Mouse (Mus musculus) embryonic facial prominence, embryonic 11.5 days (tissue): ENCODE data around the gene Pik3cd. TPM values are rescaled to one million over a fixed set of nuclear protein-coding genes. Genes with fewer than 3 reads are reported as not detected.

Experiments
- ATAC-seq: fragments of 200-750 bp; cut with Nextera tagmentation; replicated peaks from 2 replicates; pipeline ENCODE4 v1.8.0; 2017; ENCODE audit warnings: low read depth; ENCODE audit not compliant: insufficient number of reproducible peaks, low FRiP score, low TSS enrichment
- DNase-seq: peaks from one replicate; pipeline ENCODE4 v3.0.0-alpha.2; 2015; ENCODE audit warnings: low spot score
- H3K27ac ChIP-seq: fragments of 300-500 bp; sonication (generic); replicated peaks from 2 replicates; pipeline ENCODE4 v1.5.1; 2014; ENCODE audit warnings: mild to moderate bottlenecking, low read depth, low read length, control low read depth
- H3K27me3 ChIP-seq: fragments of 300-500 bp; sonication (generic); 2 replicates; pipeline ENCODE4 v1.6.1; 2014; ENCODE audit warnings: mild to moderate bottlenecking, low read length, moderate library complexity, mixed read lengths; ENCODE audit not compliant: control insufficient read depth, insufficient read depth
- H3K36me3 ChIP-seq: fragments of 300-500 bp; sonication (generic); replicated peaks from 2 replicates; pipeline ENCODE4 v1.6.1; 2014; ENCODE audit warnings: low read depth, mild to moderate bottlenecking, low read length, moderate library complexity, mixed read lengths; ENCODE audit not compliant: control insufficient read depth, insufficient read depth
- H3K4me1 ChIP-seq: fragments of 300-500 bp; sonication (generic); 2 replicates; pipeline ENCODE4 v1.6.1; 2014; ENCODE audit warnings: low read length, mixed read lengths; ENCODE audit not compliant: control insufficient read depth, insufficient read depth
- H3K4me2 ChIP-seq: fragments of 300-500 bp; sonication (generic); 2 replicates; pipeline ENCODE4 v1.6.1; 2014; ENCODE audit warnings: low read depth, mild to moderate bottlenecking, control low read depth, low read length, moderate library complexity
- H3K4me3 ChIP-seq: fragments of 300-500 bp; sonication (generic); 2 replicates; pipeline ENCODE4 v1.5.1; 2014; ENCODE audit warnings: low read depth, low read length, control low read depth
- H3K9ac ChIP-seq: fragments of 300-500 bp; sonication (generic); replicated peaks from 2 replicates; pipeline ENCODE4 v1.6.1; 2014; ENCODE audit warnings: mild to moderate bottlenecking, control low read depth, low read length
- H3K9me3 ChIP-seq: fragments of 300-500 bp; sonication (generic); replicated peaks from 2 replicates; pipeline ENCODE4 v1.6.1; 2016; ENCODE audit warnings: mild to moderate bottlenecking, low read length, inconsistent platforms, mixed read lengths; ENCODE audit not compliant: control insufficient read depth
- WGBS: fragments of 180-500 bp; shearing (Covaris S2); extraction: QIAGEN DNeasy Blood & Tissue Kit; methylation state at CpG from one replicate; pipeline ENCODE4 v1.1.7; 2014; 5-methylcytosine and 5-hydroxymethylcytosine counted together
- polyA plus RNA-seq: library from polyadenylated mRNA; unstranded; fragments of >200 nt; fragmentation: Nextera tagmentation; extraction: Ambion mirVana; gene quantifications from 2 replicates; pipeline ENCODE4 v1.2.1, GENCODE M21; 2014

Gene Pik3cd
- polyA plus RNA-seq, 1 experiment from 2014 or later: 4.2 TPM

DNA sequence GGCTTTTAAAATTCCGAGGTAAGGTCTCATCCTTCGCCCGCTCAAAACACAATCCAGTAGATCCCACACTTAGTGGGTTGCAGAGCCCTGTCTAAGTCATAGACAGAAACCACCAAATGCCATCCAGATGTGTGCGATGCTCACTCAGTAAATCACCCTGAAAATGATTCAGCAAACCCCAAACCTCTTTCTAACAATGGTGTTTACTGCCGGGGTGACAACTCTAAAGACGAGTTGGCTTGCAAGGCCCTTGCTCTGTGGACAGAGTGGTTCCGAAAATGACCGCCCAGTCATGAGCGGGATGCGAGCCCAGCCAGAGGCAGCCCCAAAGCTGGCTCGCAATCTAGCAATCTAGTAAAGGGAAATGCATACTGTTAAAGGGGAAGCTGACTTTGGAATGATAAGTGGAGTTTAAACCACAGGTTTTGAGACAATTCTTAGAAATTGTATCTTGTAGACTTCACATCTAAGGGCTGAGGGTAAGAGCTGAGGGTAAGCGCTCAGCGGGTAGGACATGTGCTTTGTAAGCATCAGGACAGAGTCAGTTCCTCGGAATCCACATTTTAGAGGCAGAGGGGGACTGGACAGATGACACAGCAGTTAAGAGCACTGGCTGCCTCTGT lies 40.3 kb downstream of the Pik3cd start:
- H3K4me2 ChIP-seq: no peak overlapping the region
- H3K4me1 ChIP-seq: no peaks in the 10 kb centered on the region
- 88% methylated on average over 14 of the region's 14 CpGs for WGBS
- H3K9me3 ChIP-seq: no peaks in the 10 kb centered on the region
- no peak for DNase-seq
- H3K27me3 ChIP-seq: no peaks in the 10 kb centered on the region
- H3K4me3 ChIP-seq: no peak overlapping the region
- no peak for ATAC-seq
- no peak overlapping the region for H3K9ac ChIP-seq
- no peak overlapping the region for H3K27ac ChIP-seq
- H3K36me3 ChIP-seq: no peaks in the 10 kb centered on the region

DNA sequence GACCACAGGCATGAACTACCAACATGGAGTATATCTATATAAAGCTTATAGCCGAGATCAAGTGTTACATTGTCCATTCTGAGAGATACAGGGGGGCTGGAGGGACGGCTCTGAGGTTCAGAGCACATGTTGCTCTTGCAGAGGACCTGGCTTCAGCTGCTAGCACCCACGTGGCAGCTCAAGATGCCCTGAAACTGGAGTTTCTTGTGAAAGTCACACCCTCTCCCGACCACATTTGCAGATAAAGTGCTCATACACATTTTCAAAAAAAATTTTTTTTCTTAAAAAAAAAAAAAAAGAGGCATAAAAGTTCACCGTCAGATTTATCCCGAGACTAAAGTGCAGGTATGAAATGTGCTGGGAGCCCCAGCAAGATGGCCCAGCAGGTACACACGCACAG lies 41.8 kb downstream of the Pik3cd start:
- Histone ChIP-seq H3K27me3 (no peaks in the 10 kb centered on the region), H3K27ac (no peak overlapping the region), H3K9ac (no peak overlapping the region), H3K4me1 (no peaks in the 10 kb centered on the region), H3K9me3 (no peaks in the 10 kb centered on the region), H3K36me3 (no peaks in the 10 kb centered on the region), H3K4me3 (no peak overlapping the region), H3K4me2 (no peak overlapping the region)
- WGBS: 85% methylated on average over 7 of the region's 7 CpGs
- no peak for ATAC-seq
- DNase-seq: no peak

DNA sequence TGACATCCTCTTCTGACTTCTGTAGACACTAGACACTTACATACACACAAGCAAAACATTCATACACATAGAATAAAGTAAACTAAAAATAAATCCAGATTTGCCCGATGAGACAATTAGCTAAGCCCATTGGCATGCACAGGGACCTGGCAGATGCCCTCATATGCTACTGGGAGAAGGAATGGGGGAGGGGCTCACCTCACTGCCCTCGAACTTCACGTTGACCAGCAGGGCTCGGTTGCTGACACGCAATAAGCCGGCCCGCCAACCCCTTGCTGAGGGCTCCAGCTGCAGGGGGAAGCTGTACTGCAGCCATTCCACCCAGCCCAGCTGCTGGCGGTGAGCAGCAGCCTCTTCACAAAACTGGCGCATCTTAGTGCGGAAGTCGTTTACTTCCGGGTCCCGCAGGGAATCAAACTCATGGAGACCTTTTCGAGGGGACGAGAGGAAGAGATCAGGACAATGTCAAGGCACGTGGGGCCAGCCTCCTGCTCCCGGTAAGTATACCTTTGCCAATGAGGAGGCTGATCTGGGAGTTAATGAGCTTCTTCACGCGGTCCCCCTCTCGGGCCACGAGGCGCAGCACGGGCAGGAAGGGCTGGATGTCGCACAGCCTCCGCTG lies 42.8 kb downstream of the Pik3cd start:
- WGBS: 65% methylated on average over 25 of the region's 25 CpGs
- H3K36me3 ChIP-seq: no peaks in the 10 kb centered on the region
- H3K9ac ChIP-seq: no peak overlapping the region
- no peaks in the 10 kb centered on the region for H3K27me3 ChIP-seq
- DNase-seq (no peak), ATAC-seq (no peak)
- H3K4me3 ChIP-seq: no peak overlapping the region
- no peak overlapping the region for H3K27ac ChIP-seq
- no peaks in the 10 kb centered on the region for H3K4me1 ChIP-seq
- no peaks in the 10 kb centered on the region for H3K9me3 ChIP-seq
- no peak overlapping the region for H3K4me2 ChIP-seq

DNA sequence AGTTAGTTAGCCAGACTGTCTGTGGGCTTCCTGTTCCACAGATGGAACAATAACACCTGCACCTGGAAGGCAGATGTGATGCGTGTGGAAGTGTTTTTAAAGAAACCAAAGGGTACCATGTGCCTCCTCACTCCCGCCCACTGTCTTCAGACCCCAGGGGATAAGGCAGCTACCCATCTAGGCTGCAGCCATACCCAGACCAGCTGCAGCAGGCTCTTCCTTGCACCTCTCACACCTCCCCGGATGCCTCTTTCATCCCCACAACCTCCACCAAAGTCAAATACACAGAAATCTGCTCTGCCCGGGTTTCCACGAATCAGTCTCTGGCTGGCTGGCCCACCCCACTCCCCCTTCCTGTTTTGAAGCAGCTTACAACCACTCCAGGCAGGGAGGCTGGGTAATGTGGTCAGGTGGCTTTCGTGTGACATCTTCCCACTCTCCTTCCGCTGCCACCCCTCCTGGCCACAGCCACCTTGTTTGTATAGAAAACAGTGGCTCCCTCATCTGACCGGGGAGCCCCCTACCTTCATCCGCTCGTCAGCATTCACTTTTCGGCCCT lies 44.4 kb downstream of the Pik3cd start:
- H3K27ac ChIP-seq: no peak overlapping the region
- H3K36me3 ChIP-seq: no peaks in the 10 kb centered on the region
- no peak for ATAC-seq

DNA sequence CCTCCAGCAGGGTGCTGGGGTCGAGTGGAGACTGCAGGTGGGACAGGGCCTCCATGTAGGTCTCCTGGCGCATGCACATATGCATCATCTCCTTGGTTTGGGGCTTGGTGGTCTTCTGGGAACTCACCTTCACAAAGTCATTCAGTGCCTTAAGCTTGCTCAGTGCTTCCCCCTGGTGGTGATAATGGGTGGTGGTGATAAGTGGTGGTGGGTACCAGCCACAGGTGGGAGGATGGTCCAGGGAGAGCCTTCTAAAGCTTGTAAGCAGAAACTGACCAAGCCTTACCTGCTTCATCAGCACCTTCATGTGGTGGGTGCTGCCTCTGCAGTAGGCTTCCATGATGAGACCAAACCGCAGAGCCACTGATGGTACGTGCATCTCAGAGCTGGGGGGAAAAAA lies 48.1 kb downstream of the Pik3cd start:
- Histone ChIP-seq H3K4me1 (no peaks in the 10 kb centered on the region), H3K4me3 (no peak overlapping the region), H3K9me3 (no peaks in the 10 kb centered on the region), H3K4me2 (no peak overlapping the region), H3K9ac (no peak overlapping the region), H3K36me3 (no peaks in the 10 kb centered on the region; the same call in 1 of the 2 replicates), H3K27ac (no peak overlapping the region), H3K27me3 (no peaks in the 10 kb centered on the region)
- DNase-seq: peak; percentile 18
- no peak for ATAC-seq
- WGBS: 90% methylated on average over 4 of the region's 4 CpGs

More for the DNA sequence above, 44.4 kb downstream of the Pik3cd start:
- Histone ChIP-seq H3K9ac (no peak overlapping the region), H3K4me1 (no peaks in the 10 kb centered on the region), H3K27me3 (no peaks in the 10 kb centered on the region), H3K9me3 (no peaks in the 10 kb centered on the region), H3K4me2 (no peak overlapping the region), H3K4me3 (no peak overlapping the region)
- no peak for DNase-seq
- 76% methylated on average over 11 of the region's 11 CpGs for WGBS

DNA sequence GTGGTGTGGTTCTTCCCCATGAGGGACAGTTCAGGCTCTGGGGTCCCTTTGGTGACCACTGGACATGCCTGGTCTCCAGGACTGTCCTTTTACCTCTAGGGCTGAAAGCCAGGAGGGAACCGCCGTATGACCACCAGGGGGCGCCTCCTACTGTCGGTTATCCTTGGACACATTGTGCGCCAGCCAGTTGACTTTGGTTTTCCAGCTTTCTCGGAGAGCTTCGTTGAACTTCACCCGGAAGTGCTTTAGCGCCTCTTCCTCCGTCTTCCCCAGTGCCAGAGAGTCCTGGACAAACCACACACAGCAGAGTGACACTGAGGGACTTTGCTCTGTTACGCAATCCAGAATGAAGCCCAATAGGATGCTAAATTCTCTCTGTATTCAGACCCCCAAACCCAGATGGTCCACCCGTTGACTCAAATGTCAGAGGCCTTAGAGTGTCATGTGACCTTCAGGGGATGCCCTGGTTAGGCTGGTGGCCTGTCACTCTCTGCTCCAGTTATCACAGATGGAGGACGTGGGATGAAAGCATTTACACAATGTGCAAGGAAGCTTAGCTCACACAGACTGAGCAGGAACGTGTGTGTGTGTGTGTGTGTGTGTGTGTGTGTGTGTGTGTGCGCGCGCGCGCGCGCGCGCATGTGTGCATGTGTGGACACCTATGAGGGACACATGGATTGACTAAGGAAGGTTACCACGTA lies 51.7 kb downstream of the Pik3cd start:
- no peak overlapping the region for H3K27ac ChIP-seq
- peaks cover 2% of the 10 kb centered on the region for H3K36me3 ChIP-seq

DNA sequence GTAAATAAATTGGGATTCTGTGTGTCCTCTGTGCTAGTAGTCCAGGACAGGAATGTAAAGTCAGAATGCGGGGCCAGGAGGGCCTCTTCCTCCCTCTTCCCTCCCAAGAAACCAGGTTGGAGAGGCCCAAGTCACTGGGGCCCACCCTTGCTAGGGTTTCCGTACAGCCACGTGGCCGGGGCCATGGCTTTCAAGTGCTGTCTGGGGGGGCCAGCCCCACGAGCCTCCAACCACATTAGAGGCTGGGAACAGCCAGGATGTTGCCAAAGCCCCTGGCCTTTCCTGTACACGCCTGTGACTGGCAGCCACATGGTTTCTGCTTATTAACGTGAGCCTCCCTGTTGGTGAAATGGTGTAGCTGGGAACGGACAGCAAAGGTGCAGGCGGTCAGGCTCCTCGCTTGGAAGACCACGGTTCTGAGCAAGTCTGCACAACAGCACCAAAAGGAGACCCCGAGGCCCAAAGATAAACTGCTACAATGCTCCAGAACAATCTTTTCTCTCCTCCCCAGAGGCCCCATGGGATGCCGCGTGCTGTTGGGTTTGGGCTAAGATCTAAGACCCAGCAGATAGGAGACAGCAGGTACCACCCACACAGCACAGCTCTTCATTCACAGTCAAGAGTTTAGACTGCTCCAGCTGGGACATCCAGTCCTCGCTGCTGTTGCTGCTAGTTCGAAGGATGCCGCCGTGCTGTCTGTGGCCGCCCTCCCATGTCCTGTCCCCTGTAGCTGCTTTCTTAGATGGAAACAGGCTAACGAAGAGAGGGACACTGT lies 54.2 kb downstream of the Pik3cd start:
- no peaks in the 10 kb centered on the region for H3K4me1 ChIP-seq
- H3K27ac ChIP-seq: no peak overlapping the region
- no peak overlapping the region for H3K4me3 ChIP-seq
- peaks cover 5% of the 10 kb centered on the region for H3K36me3 ChIP-seq
- H3K4me2 ChIP-seq: no peak overlapping the region
- H3K9me3 ChIP-seq: no peaks in the 10 kb centered on the region
- 82% methylated on average over 20 of the region's 20 CpGs for WGBS
- no peak overlapping the region for H3K9ac ChIP-seq
- DNase-seq: no peak
- ATAC-seq: no peak
- H3K27me3 ChIP-seq: no peaks in the 10 kb centered on the region

More for the DNA sequence above, 51.7 kb downstream of the Pik3cd start:
- no peaks in the 10 kb centered on the region for H3K9me3 ChIP-seq
- 0 out of 2 replicates have a peak, but pooled peaks have one; percentile 54 for ATAC-seq
- DNase-seq: peak; percentile 76
- no peak overlapping the region for H3K4me3 ChIP-seq
- 74% methylated on average over 24 of the region's 24 CpGs for WGBS
- H3K4me1 ChIP-seq: no peaks in the 10 kb centered on the region
- H3K27me3 ChIP-seq: no peaks in the 10 kb centered on the region
- no peak overlapping the region for H3K9ac ChIP-seq
- no peak overlapping the region for H3K4me2 ChIP-seq
